Mouse (Mus musculus) olfactory bulb, adult 2 months (tissue): Measurements from ENCODE around the gene Tspan9.

Source experiments
- CTCF ChIP-seq: fragments of 200-500 bp; IDR thresholded peaks from 2 replicates; pipeline ENCODE4 v1.5.1; 2012; ENCODE audit warnings: low read depth, mild to moderate bottlenecking, low read length, moderate library complexity; ENCODE audit not compliant: insufficient read depth
- POLR2A ChIP-seq: fragments of 200-500 bp; IDR thresholded peaks from 2 replicates; pipeline ENCODE4 v1.6.1; 2012; ENCODE audit warnings: mild to moderate bottlenecking, low read depth, low read length, moderate library complexity; ENCODE audit not compliant: insufficient read depth

DNA sequence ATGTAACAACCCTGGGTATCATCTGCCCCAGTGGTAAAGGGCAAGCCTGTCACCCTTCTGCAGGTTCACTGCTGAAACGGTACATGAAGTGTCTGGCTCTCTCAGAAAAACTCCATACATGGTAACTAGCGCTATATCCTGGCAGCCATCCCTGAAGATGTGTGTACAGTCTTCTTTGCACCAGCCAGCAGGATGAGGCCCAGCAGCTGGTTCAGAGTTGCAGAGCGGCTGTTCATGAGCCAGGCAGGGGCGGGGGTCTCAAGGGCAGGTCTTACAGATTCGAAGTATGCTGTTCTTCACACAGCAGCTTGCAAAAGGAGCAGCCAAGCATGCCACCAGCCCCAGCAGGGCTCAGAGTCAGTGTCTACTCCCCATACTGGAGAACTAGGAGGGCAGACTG lies 139.9 kb downstream of the Tspan9 start:
- no peak for TF ChIP-seq CTCF
- no peak for TF ChIP-seq POLR2A
